Mouse (Mus musculus) frontal cortex, postnatal 36 days (tissue): ENCODE data around the gene Ankrd9.

Experiments
- DNase-seq, 2 experiments: peaks; one replicate each; pipeline ENCODE4 v3.0.0; 2022; ENCODE audit warnings: low spot score in 2 of 2

Ankrd9 gene

DNA sequence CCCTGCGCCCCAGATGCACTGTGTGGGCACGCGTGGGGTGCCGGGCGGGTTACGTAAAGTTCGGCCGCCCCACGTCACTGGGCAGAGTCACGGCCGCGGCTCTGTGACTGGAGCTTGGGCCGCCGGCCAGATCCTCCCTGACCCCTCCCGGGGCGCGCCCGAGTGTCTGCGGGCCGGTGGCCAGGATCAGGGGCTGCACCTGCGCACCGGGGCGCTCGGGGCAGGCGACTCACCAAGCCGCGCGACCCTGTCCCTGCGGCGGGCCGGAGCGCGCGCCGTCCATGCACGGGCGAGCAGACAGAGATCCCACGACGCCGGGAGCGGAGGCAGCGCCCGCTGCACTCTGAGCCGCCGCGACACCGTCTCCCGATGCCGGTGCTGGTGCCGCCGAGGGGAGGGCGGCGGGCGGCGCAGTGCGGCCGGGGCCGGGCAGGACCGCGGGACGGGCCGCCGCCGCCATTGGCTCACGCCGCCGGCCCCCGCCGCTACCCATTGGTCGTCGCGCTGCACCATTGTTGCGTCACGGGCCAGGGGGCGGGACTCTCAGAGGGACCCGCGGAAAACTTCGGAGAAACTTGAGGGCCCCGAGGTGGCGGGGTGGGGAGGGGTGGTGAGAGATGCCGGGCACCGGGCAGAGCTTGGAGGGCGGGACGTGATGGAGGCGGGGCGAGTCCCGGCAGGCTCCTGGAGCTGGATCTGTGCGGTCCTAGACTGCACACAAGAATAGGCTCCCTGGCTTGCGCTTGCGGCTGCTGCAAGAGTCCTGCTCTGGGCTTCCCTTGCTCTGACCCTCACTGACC is at the start of gene Ankrd9:
TSS of gene Ankrd9 (minus strand) at position 434 of the 800 bp plus-strand sequence.
- peak; percentile 89 to 93 for DNase-seq

GRCm38 (mm10) chr12:111021577-111021976 is 42.7 kb upstream of the Ankrd9 start:
- no peak for DNase-seq

- DNase-seq = no peak
Observed at GRCm38 (mm10) chr12:111021138-111021537, 42.3 kb upstream of the Ankrd9 start.

GRCm38 (mm10) chr12:111019086-111019485 is 40.2 kb upstream of the Ankrd9 start:
- DNase-seq = no peak

DNA sequence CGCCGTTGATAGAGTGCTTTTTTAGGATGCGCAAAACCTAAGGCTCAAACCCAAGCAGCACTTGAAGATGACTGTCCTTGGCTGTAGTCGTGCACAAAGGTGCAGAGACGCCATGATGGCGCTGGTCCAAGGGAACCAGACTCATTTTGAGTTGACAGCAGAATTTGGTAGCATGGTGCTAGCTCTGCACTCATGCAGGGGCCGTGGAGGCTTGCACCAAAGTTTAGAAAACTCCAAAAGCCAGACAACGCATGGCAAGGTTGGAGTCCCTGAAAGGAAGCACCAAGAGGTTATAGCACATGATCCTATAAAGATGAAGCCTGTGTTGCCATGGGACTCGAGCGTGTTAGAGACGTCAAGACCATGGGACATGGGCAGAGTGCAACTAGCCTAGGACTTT is 39.2 kb upstream of the Ankrd9 start:
- no peak for DNase-seq

GRCm38 (mm10) chr12:111016807-111017206 is 38.0 kb upstream of the Ankrd9 start:
- no peak for DNase-seq

DNA sequence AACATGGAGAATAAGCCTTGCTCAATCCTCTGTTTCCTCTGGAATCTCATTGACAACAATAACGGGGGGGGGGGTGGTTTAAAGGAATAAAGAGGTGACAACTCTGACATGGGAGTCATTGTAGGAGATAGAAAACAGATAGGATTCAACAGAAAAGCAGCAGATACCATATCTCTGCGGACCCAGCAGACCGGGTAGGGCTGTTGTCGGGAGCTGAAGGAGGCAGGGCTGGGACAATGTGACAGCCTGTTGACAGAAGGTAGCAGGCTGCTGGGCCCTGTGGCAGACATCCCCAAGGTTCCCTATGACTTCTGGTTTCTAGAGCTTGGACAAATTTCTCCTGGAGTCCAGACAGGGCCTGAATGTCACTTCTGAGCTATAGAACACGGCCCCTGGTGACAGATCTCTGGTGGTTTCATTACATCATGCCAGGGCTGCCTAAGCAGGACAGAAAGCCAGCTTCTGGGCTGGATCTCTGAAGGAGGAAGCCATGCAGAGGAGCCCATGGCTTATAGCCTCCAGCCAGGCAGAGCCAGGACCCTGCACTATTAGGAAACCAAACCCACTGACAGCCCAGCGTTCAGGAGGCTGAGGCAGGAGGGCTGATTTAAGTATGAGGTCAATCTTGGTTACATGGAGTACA is 30.9 kb upstream of the Ankrd9 start:
- no peak for DNase-seq

DNA sequence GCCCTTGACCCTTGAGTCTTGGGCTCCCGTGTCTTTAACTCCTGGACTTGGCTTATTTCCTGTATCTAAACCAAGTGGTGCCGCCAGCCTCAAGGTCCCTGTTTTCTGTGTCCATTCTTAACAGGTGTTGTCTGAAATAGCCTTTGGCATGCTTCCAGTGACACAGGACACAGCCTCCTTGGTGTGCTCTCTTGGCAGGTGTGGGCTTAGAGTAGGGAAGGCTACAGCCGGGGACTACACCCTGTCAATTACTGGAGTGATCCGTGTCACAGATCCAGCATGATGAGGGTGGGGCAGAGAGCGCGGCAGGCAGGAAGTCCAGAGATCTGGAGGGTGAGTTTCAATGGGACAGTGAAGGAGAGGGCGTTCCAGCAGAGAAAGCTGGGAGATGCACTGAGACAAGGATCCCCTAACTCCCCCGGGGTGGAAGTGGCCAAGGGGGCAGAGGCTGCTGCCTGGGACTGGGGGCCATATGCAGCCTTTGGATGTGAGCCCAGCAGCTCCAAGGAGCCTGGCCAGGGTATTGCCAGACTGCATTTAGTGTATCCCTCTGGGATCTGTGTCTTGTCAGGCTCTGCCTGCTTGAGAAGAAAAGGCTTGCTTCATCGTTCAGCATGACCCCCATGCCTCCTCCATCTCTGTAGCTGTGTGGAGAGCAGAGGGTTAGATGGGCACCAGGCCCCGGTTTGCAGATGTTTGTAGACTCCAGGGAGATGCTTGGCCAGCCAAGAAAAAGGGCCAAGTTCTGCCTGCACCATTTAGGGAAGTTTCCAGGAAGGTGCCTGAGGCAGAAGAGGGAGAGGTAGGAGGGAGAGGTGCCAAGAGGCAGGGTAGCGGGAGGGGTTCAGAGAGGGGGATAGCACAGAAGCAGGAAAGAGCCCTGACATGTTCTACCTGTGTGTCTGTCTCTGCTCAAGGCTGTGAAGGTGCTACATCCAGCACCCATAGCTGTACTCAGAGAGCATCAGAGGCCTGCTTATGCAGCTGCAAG is 30.0 kb upstream of the Ankrd9 start:
- DNase-seq = no peak

DNA sequence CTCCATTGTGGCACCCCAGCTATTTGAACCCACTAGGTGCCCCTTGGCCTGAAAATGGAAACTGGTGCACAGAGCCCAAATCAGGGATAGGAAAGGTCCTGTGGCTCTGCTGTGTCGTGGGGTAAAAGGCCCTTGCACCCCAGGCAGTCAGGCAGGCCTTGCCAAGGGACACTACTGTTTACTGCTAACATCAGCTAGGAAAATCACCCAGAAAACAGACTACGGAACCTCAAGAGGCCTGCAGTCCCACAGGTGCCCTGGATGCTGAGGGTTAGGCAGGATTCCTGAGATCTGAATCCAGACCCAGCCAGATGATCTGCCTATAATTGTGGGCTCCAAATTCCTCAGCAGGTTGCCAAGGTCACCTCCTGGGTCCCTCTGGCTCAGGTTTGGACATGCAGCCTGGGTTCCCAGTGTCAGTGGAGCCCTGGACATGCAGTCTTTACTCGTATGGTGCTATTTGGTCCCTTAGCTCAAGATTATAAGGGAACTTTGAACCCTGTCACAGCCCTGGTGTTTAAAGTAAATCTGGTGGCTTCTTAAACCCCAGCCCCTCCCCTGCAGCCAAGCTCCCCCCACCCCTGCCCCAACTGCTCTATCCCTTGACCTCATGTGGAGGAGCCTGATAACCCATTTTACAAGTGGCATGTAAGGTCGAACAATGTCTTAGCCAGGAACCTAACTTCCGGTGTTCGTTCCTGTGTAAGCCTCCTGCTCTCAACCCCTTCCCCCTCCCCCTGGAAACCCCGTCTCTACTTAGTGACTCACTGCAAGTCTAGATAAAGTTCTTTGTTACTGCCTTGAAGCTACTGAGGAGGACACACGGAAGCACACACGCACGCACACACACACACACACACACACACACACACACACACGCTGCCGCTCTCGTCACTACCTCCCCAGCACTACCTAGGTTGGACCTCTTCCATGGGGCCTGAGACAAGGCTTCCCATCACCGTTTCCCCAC is 28.6 kb upstream of the Ankrd9 start:
- DNase-seq = no peak

GRCm38 (mm10) chr12:111006339-111006738 is 27.5 kb upstream of the Ankrd9 start:
- DNase-seq = no peak

- no peak for DNase-seq
Observed at GRCm38 (mm10) chr12:111005803-111006202, 27.0 kb upstream of the Ankrd9 start.

- no peak for DNase-seq
Observed at GRCm38 (mm10) chr12:111004142-111004541, 25.3 kb upstream of the Ankrd9 start.

DNA sequence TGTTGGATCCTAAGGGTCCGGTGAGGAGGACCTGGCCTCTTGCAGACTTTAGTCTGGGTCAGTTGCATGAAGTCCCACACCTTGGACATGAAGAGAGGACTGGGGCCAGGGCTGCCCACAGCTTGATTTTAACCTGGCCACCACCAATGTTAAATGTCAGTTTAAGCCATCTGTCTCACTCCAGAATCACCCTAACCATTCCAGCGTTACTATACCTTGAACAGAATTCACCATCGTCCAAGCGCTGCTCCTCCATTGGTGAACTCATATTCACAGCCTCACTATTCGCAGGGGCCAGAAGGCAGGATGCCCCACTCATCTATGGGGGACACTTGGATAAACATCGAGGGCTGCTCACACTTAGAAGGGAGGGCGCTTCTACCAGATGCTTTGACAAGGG is 22.1 kb upstream of the Ankrd9 start:
- DNase-seq = no peak

- no peak for DNase-seq
Observed at GRCm38 (mm10) chr12:110999820-111000219, 21.0 kb upstream of the Ankrd9 start.

DNA sequence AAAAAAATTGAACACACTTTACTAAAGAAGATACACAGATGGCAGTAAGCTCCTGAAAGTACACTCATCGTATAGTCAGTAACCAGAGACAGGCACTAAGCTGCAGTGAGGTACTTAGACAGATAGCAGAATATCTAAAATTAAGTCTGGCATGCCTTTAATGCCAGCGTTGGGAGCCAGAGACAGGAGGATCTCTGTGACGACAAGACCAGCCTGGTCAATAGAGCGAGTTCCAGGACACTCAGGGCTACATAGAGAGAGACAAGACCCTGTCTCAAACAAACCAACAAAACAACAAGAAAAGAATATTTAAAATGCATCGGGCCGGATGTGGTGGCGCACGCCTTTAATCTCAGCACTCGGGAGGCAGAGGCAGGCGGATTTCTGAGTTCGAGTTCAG is 19.3 kb upstream of the Ankrd9 start:
- DNase-seq = no peak

DNA sequence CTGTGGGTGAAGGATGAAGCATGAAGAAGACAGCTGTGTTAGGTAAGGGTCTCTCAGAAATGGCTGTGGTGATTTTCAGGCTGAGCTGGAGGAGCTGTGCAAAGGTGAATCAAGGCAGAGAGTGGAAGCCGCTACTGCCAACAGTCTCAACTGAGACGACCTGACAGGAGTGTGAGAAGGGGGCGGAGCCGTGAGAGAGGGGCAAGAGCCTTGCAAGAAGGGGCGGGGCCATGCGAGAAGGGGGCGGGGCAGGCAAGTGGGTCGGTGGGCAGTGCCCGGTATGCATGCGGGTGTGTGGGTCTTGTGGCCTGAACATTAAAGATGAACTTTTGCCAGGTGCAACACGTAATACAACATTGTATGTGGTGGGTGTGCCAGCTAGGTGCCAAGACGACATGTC is 15.8 kb upstream of the Ankrd9 start:
- DNase-seq = no peak

DNA sequence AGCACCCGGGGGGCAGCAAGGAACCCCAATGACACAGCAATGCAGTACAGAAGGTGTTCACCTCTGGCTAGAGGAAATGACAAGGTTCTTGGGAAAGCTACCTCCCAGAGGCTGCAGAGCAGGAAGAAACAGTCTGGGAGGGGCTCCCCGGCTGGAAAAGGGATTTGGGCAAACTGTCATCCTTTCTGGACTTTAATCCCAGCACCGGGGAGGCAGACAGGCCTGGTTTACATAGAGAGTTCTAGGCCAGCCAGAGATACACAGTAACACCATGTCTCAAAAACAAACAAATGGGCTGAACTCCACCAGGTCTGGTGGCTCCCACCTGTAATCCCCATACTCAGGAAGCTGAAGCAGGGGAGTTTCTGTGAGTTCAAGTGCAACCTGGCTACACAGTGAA is 14.4 kb upstream of the Ankrd9 start:
- no peak for DNase-seq

DNA sequence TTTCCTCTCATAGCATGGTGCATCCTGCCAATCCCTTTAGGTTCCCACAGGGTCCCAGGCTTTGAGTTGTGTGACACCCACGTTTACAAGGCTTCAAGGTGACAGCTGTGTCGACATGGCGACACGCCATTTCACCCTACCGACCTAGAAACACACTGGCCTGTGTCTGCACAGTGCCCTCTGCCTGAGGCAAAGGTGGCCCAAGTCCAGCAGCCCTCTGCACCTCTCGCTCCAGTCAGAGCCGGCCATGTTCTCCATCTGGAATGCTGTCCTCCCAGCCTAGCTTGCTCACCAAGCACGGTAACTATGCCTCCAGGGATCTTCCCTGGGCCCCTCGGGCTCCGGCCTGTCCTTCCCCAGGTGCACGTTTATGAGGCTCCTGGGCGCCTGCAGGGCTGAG is 13.9 kb upstream of the Ankrd9 start:
- no peak for DNase-seq

DNA sequence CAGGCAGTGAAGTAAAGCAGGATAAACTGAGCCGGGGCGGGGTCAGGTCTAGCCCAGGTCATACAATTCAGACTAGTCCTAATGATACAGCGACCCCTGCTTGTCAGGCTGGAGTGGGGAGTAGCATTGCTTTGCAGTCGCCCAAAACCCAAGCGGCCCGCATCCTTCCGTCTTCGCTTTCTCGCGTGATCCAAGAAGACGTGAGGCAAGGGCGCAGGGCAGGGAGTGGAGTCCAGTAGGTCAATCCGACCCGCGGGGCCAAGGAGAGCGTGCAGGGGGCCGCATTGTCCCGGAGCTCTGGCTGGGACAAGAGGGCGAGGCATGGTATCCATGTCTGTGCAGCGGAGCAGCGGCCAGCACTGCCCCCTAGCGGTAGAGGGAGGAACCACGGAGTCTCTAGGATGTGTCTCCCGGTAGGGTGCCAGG is 13.3 kb upstream of the Ankrd9 start:
- peak; percentile 88 for DNase-seq

GRCm38 (mm10) chr12:110991361-110992127 is 12.7 kb upstream of the Ankrd9 start:
- DNase-seq = peak in 1 of 2 experiments; percentile 24
